23 mouse cellular contexts compared by ENCODE assay signal in genomic region chr5:49999764-50000163, GRCm38 (mm10). TPM values are rescaled to one million over a fixed set of nuclear protein-coding genes. Genes with fewer than 3 reads are reported as not detected.
DNase-seq lines count a peak whose midpoint lies in the region; ATAC-seq and TF ChIP-seq lines count a peak whose summit lies in the region.
"Had no signal": no experiment of that assay in that cellular context is flagged by ENCODE, and none has a peak within 500 bp of the region (broad histone marks: within the 10 kb centered on the region; RNA-seq: fewer than 3 reads in every experiment).

No protein-coding gene starts in this region.

- no peak for DNase-seq in heart, postnatal 0 days (ENCODE audit: low spot score)
- DNase-seq in heart, postnatal 36 days, result no peak
- DNase-seq in kidney, postnatal 10 days, result peak; percentile 60
- peak; percentile 26 for DNase-seq in lung, postnatal 0 days (ENCODE audit: low spot score)
- no peak for DNase-seq in lung, adult 18-20 months
- DNase-seq in lung, postnatal 14 days, result peak; percentile 23
- DNase-seq: adrenal gland, postnatal 14 days; cerebellum, adult 11 months; cerebellum, postnatal 10 days; gastrocnemius, postnatal 25 days; retina, postnatal 1 day; thymus, postnatal 4 days had no signal

- no peak for TF ChIP-seq EP300 in heart, postnatal 0 days (IDR thresholded peaks at IDR 0.05; ENCODE audit: low read depth)
- no peak for TF ChIP-seq EP300 in lung, postnatal 0 days (IDR thresholded peaks at IDR 0.05)

- intact Hi-C loops in heart, postnatal 36 days (cut with DNase I), result no loop called here

- peak; percentile 51; the same call in 1 of the 2 replicates for ATAC-seq in heart, postnatal 0 days (ENCODE audit: insufficient read depth, low read depth)
- ATAC-seq in kidney, embryonic 14.5 days (ENCODE audit: low FRiP score, low TSS enrichment), result no peak; the same call in 1 of the 2 replicates
- ATAC-seq in lung, postnatal 0 days, result peak; percentile 44; the same call in 1 of the 2 replicates
- ATAC-seq: forebrain, embryonic 14.5 days; liver, embryonic 12.5 days had no signal

- no peaks in the 10 kb centered on the region for H3K9me3 ChIP-seq in heart, postnatal 0 days (replicated peaks; ENCODE audit: control insufficient read depth, low read length)
- H3K9me3 ChIP-seq in kidney, embryonic 14.5 days (ENCODE audit: control insufficient read depth, low read length), result no peaks in the 10 kb centered on the region
- no peaks in the 10 kb centered on the region for H3K9me3 ChIP-seq in lung, postnatal 0 days (ENCODE audit: low read length)
- H3K9me3 ChIP-seq: embryonic facial prominence, embryonic 13.5 days; heart, embryonic 13.5 days; hindbrain, embryonic 10.5 days; limb, embryonic 12.5 days; liver, embryonic 12.5 days; midbrain, embryonic 10.5 days had no signal

- no peak overlapping the region for H3K4me3 ChIP-seq in heart, postnatal 0 days (ENCODE audit: low read depth, low read length)
- no peak overlapping the region for H3K4me3 ChIP-seq in kidney, embryonic 14.5 days (ENCODE audit: low read length)
- H3K4me3 ChIP-seq in lung, postnatal 0 days (ENCODE audit: low read depth, low read length), result no peak overlapping the region
- H3K4me3 ChIP-seq: embryonic facial prominence, embryonic 13.5 days; heart, embryonic 13.5 days; hindbrain, embryonic 10.5 days; limb, embryonic 12.5 days; liver, embryonic 12.5 days; midbrain, embryonic 10.5 days had no signal

- H3K27ac ChIP-seq in heart, postnatal 0 days (ENCODE audit: low read depth), result no peak overlapping the region
- no peak overlapping the region for H3K27ac ChIP-seq in kidney, embryonic 14.5 days (ENCODE audit: low read depth, low read length)
- H3K27ac ChIP-seq in lung, postnatal 0 days (ENCODE audit: low read length), result no peak overlapping the region
- H3K27ac ChIP-seq: embryonic facial prominence, embryonic 13.5 days; hindbrain, embryonic 10.5 days; limb, embryonic 12.5 days; liver, embryonic 12.5 days; macrophage; midbrain, embryonic 10.5 days had no signal

- H3K9ac ChIP-seq in heart, postnatal 0 days (replicated peaks; ENCODE audit: low read depth, low read length), result no peak overlapping the region
- H3K9ac ChIP-seq in kidney, embryonic 14.5 days (ENCODE audit: low read depth, low read length), result no peak overlapping the region
- H3K9ac ChIP-seq in lung, postnatal 0 days (replicated peaks; ENCODE audit: low read depth), result no peak overlapping the region
- H3K9ac ChIP-seq: embryonic facial prominence, embryonic 13.5 days; limb, embryonic 12.5 days; liver, embryonic 12.5 days had no signal

- H3K4me1 ChIP-seq in heart, postnatal 0 days (ENCODE audit: control insufficient read depth, insufficient read depth), result peaks cover 18% of the 10 kb centered on the region; the same call in 1 of the 2 replicates
- no peaks in the 10 kb centered on the region for H3K4me1 ChIP-seq in kidney, embryonic 14.5 days (ENCODE audit: control insufficient read depth, insufficient read depth, low read length)
- H3K4me1 ChIP-seq in lung, postnatal 0 days (ENCODE audit: insufficient read depth, low read depth, low read length), result no peaks in the 10 kb centered on the region
- H3K4me1 ChIP-seq: hindbrain, embryonic 10.5 days; liver, embryonic 12.5 days; midbrain, embryonic 10.5 days had no signal

- no peak for TF ChIP-seq CTCF in heart, postnatal 0 days (IDR thresholded peaks at IDR 0.05; ENCODE audit: low read depth)
- TF ChIP-seq CTCF in lung, postnatal 0 days (IDR thresholded peaks at IDR 0.05), result no peak

- no peak overlapping the region for H3K4me2 ChIP-seq in heart, postnatal 0 days (ENCODE audit: low read depth, low read length)
- H3K4me2 ChIP-seq in kidney, embryonic 14.5 days (replicated peaks; ENCODE audit: low read depth, low read length), result no peak overlapping the region
- H3K4me2 ChIP-seq in lung, postnatal 0 days (replicated peaks; ENCODE audit: low read depth, low read length), result no peak overlapping the region
- H3K4me2 ChIP-seq: embryonic facial prominence, embryonic 13.5 days; limb, embryonic 12.5 days; liver, embryonic 12.5 days had no signal

- 53% methylated on average over 9 of the region's 9 CpGs for WGBS in heart, postnatal 0 days
- 67% methylated on average over 9 of the region's 9 CpGs for WGBS in kidney, embryonic 14.5 days
- WGBS in lung, postnatal 0 days, result 60% methylated on average over 9 of the region's 9 CpGs

- H3K27me3 ChIP-seq in heart, postnatal 0 days (ENCODE audit: control insufficient read depth, insufficient read depth, low read length), result no peaks in the 10 kb centered on the region
- H3K27me3 ChIP-seq in kidney, embryonic 14.5 days (ENCODE audit: control insufficient read depth, insufficient read depth, low read length), result no peaks in the 10 kb centered on the region
- no peaks in the 10 kb centered on the region for H3K27me3 ChIP-seq in lung, postnatal 0 days (replicated peaks; ENCODE audit: insufficient read depth, low read length)
- H3K27me3 ChIP-seq: CH12.LX; embryonic facial prominence, embryonic 13.5 days; heart, embryonic 13.5 days; limb, embryonic 12.5 days; liver, embryonic 12.5 days had no signal

- H3K36me3 ChIP-seq in heart, postnatal 0 days (replicated peaks; ENCODE audit: control insufficient read depth, insufficient read depth, low read length), result 0 out of 2 replicates have a peak, but pooled peaks cover 4% of the 10 kb centered on the region
- H3K36me3 ChIP-seq in kidney, embryonic 14.5 days (ENCODE audit: control insufficient read depth, insufficient read depth, low read length), result peaks cover 26% of the 10 kb centered on the region; the same call in 1 of the 2 replicates
- no peaks in the 10 kb centered on the region for H3K36me3 ChIP-seq in lung, postnatal 0 days (ENCODE audit: insufficient read depth, low read length)

RNA-seq across cellular contexts. Expression of gene Adgra3, which starts 59.0 kb away (rescaled TPM):
- total RNA-seq in heart, postnatal 0 days (2014; rRNA removed; ENCODE audit: low replicate concordance), result 32.7 and 38.3 TPM in 2 replicates
- 6.7 and 7.1 TPM in 2 replicates for polyA plus RNA-seq in heart, postnatal 0 days (2015; fragmentation: Nextera tagmentation; extraction: Ambion mirVana)
- total RNA-seq in heart, postnatal 36 days (2021), result 10 to 100 TPM; 22.1 to 22.5 TPM
- 30.6 and 64.5 TPM in 2 replicates for polyA plus RNA-seq in kidney, embryonic 14.5 days (2014; fragmentation: Nextera tagmentation; extraction: Ambion mirVana)
- polyA plus RNA-seq in lung, postnatal 0 days (2015; fragmentation: Nextera tagmentation; extraction: Ambion mirVana), result 12.2 and 14.2 TPM in 2 replicates
- total RNA-seq: CH12.LX, MEL had no signal

Comparison
In these comparisons a context has a peak if more than half of its experiments do, and no peak if none do; other contexts are left out.
1. DNase-seq: peak in kidney, postnatal 10 days (single experiment), lung, postnatal 0 days (single experiment) and lung, postnatal 14 days (single experiment); none in heart, postnatal 0 days (single experiment), heart, postnatal 36 days (0 of 2) and lung, adult 18-20 months (0 of 2).